Mouse (Mus musculus) MEL (cell line): ENCODE results near the gene Pxn. TPM values are rescaled to one million over a fixed set of nuclear protein-coding genes. Genes with fewer than 3 reads are reported as not detected.

Experiments
- DNase-seq: peaks from one replicate; pipeline ENCODE4 v3.0.0; 2011; ENCODE audit warnings: low read depth, low spot score
- H3K27ac ChIP-seq: 2 replicates; pipeline ENCODE4 v1.5.1; 2012; ENCODE audit warnings: low read depth, mild to moderate bottlenecking, control low read depth, low read length, moderate library complexity; ENCODE audit not compliant: control insufficient read depth
- H3K27me3 ChIP-seq, 2 experiments: fragments of 150-350 bp in 1 of 2; sonication (generic) in 1 of 2; 2 replicates each; pipeline ENCODE4 v1.6.1; 2012; ENCODE audit warnings: low read length in 2 of 2, mild to moderate bottlenecking in 2 of 2, improper control_type of control experiment in 1 of 2, moderate library complexity in 1 of 2; ENCODE audit not compliant: insufficient read depth in 2 of 2, control insufficient read depth in 1 of 2
- H3K36me3 ChIP-seq, 2 experiments: 2 replicates each; pipeline ENCODE4 v1.6.1; 2012 to 2014; ENCODE audit warnings: low read length in 2 of 2, improper control_type of control experiment in 1 of 2, inconsistent platforms in 1 of 2, mild to moderate bottlenecking in 1 of 2; ENCODE audit not compliant: insufficient read depth in 2 of 2, control insufficient read depth in 1 of 2
- H3K4me1 ChIP-seq, 2 experiments: fragments of 150-350 bp in 1 of 2; sonication (generic) in 1 of 2; 2 replicates each; pipeline ENCODE4 v1.6.1; 2012; ENCODE audit warnings: low read length in 2 of 2, improper control_type of control experiment in 1 of 2, mild to moderate bottlenecking in 1 of 2; ENCODE audit not compliant: insufficient read depth in 2 of 2, control insufficient read depth in 1 of 2
- H3K4me3 ChIP-seq, 2 experiments: fragments of 150-350 bp in 1 of 2; sonication (generic) in 1 of 2; 2 replicates each; pipeline ENCODE4 v1.5.1; 2012; ENCODE audit warnings: low read depth in 2 of 2, low read length in 2 of 2, mild to moderate bottlenecking in 2 of 2, moderate library complexity in 2 of 2, control low read depth in 1 of 2, improper control_type of control experiment in 1 of 2; ENCODE audit not compliant: control insufficient read depth in 1 of 2, insufficient read depth in 1 of 2
- H3K79me2 ChIP-seq: 2 replicates; pipeline ENCODE4 v1.6.1; 2012; ENCODE audit warnings: mild to moderate bottlenecking, low read length, moderate library complexity; ENCODE audit not compliant: control insufficient read depth, poor library complexity, insufficient read depth
- H3K9ac ChIP-seq: 2 replicates; pipeline ENCODE4 v1.6.1; 2012; ENCODE audit warnings: low read depth, mild to moderate bottlenecking, control low read depth, low read length, moderate library complexity; ENCODE audit not compliant: control insufficient read depth, poor library complexity, severe bottlenecking
- H3K9me3 ChIP-seq: fragments of 150-350 bp; sonication (generic); replicated peaks from 2 replicates; pipeline ENCODE4 v1.6.1; 2012; ENCODE audit warnings: mild to moderate bottlenecking, low read length, improper control_type of control experiment, moderate library complexity; ENCODE audit not compliant: insufficient read depth
- BHLHE40 ChIP-seq: IDR thresholded peaks from 2 replicates; pipeline ENCODE4 v1.6.1; 2012; ENCODE audit warnings: low read depth, mild to moderate bottlenecking, inconsistent platforms, low read length, improper control_type of control experiment, borderline replicate concordance
- CHD1 ChIP-seq: IDR thresholded peaks from 2 replicates; pipeline ENCODE4 v1.6.1; 2012; ENCODE audit warnings: low read depth, mild to moderate bottlenecking, inconsistent platforms, low read length, improper control_type of control experiment
- CHD2 ChIP-seq: IDR thresholded peaks from 2 replicates; pipeline ENCODE4 v1.6.1; 2011; ENCODE audit warnings: low read length, improper control_type of control experiment
- E2F4 ChIP-seq: IDR thresholded peaks from 2 replicates; pipeline ENCODE4 v1.6.1; 2011; ENCODE audit warnings: low read depth, low read length, improper control_type of control experiment, borderline replicate concordance
- ETS1 ChIP-seq: IDR thresholded peaks from 2 replicates; pipeline ENCODE4 v1.6.1; 2012; ENCODE audit warnings: low read depth, mild to moderate bottlenecking, inconsistent platforms, low read length, improper control_type of control experiment, moderate library complexity
- GATA1 ChIP-seq: IDR thresholded peaks from 2 replicates; pipeline ENCODE4 v1.6.1; 2011; ENCODE audit warnings: low read depth, low read length, improper control_type of control experiment
- KAT2A ChIP-seq: conservative IDR thresholded peaks from 2 replicates; pipeline ENCODE4 v1.6.1; 2012; ENCODE audit warnings: low read depth, low read length, improper control_type of control experiment, inconsistent platforms
- MAZ ChIP-seq: IDR thresholded peaks from 2 replicates; pipeline ENCODE4 v1.6.1; 2012; ENCODE audit warnings: low read depth, mild to moderate bottlenecking, inconsistent platforms, low read length, improper control_type of control experiment
- MYB ChIP-seq: IDR thresholded peaks from 2 replicates; pipeline ENCODE4 v1.6.1; 2011; ENCODE audit warnings: mild to moderate bottlenecking, low read depth, low read length, improper control_type of control experiment
- MYC ChIP-seq: IDR thresholded peaks from 2 replicates; pipeline ENCODE4 v1.6.1; 2011; ENCODE audit warnings: low read depth, mild to moderate bottlenecking, low read length, improper control_type of control experiment, moderate library complexity
- NELFE ChIP-seq: IDR thresholded peaks from 2 replicates; pipeline ENCODE4 v1.6.1; 2011; ENCODE audit warnings: low read depth, low read length, improper control_type of control experiment
- NRF1 ChIP-seq: IDR thresholded peaks from 2 replicates; pipeline ENCODE4 v1.6.1; 2014; ENCODE audit warnings: low read depth, mild to moderate bottlenecking, inconsistent platforms, low read length, improper control_type of control experiment, moderate library complexity; ENCODE audit not compliant: poor library complexity, insufficient read depth, severe bottlenecking
- POLR2A ChIP-seq, 2 experiments: IDR thresholded peaks; 2 replicates each; pipeline ENCODE4 v1.6.1; 2011 to 2012; ENCODE audit warnings: low read length in 2 of 2, mild to moderate bottlenecking in 2 of 2, control low read depth in 1 of 2, improper control_type of control experiment in 1 of 2, low read depth in 1 of 2, moderate library complexity in 1 of 2; ENCODE audit not compliant: control insufficient read depth in 1 of 2, insufficient read depth in 1 of 2, poor library complexity in 1 of 2
- POLR2AphosphoS2 ChIP-seq: IDR thresholded peaks from 2 replicates; pipeline ENCODE4 v1.6.1; 2011; ENCODE audit warnings: low read length, improper control_type of control experiment
- RAD21 ChIP-seq: IDR thresholded peaks from 2 replicates; pipeline ENCODE4 v1.6.1; 2011; ENCODE audit warnings: mild to moderate bottlenecking, low read depth, low read length, improper control_type of control experiment
- SIN3A ChIP-seq: IDR thresholded peaks from 2 replicates; pipeline ENCODE4 v1.6.1; 2012; ENCODE audit warnings: low read length, improper control_type of control experiment, inconsistent platforms
- SMC3 ChIP-seq: IDR thresholded peaks from 2 replicates; pipeline ENCODE4 v1.6.1; 2011; ENCODE audit warnings: low read depth, low read length, improper control_type of control experiment
- TBP ChIP-seq: IDR thresholded peaks from 2 replicates; pipeline ENCODE4 v1.8.0; 2011; ENCODE audit warnings: low read depth, low read length, improper control_type of control experiment
- TCF12 ChIP-seq: IDR thresholded peaks from 2 replicates; pipeline ENCODE4 v1.6.1; 2014; ENCODE audit warnings: low read depth, mild to moderate bottlenecking, inconsistent platforms, low read length, improper control_type of control experiment, moderate library complexity
- UBTF ChIP-seq: IDR thresholded peaks from 2 replicates; pipeline ENCODE4 v1.6.1; 2012; ENCODE audit warnings: low read depth, mild to moderate bottlenecking, inconsistent platforms, low read length, improper control_type of control experiment, moderate library complexity, borderline replicate concordance; ENCODE audit not compliant: insufficient read depth
- USF1 ChIP-seq: IDR thresholded peaks from 2 replicates; pipeline ENCODE4 v1.6.1; 2014; ENCODE audit warnings: low read depth, mild to moderate bottlenecking, inconsistent platforms, low read length, improper control_type of control experiment, moderate library complexity
- USF2 ChIP-seq, 2 experiments: IDR thresholded peaks; 2 replicates each; pipeline ENCODE4 v1.6.1; 2011 to 2012; ENCODE audit warnings: improper control_type of control experiment in 2 of 2, low read length in 2 of 2, borderline replicate concordance in 1 of 2, inconsistent platforms in 1 of 2, low read depth in 1 of 2, mild to moderate bottlenecking in 1 of 2; ENCODE audit not compliant: insufficient read depth in 1 of 2
- ZC3H11A ChIP-seq: IDR thresholded peaks from 2 replicates; pipeline ENCODE4 v1.6.1; 2012; ENCODE audit warnings: low read depth, mild to moderate bottlenecking, inconsistent platforms, low read length, improper control_type of control experiment
- ZMIZ1 ChIP-seq: IDR thresholded peaks from 2 replicates; pipeline ENCODE4 v1.6.1; 2012; ENCODE audit warnings: low read depth, mild to moderate bottlenecking, inconsistent platforms, low read length, improper control_type of control experiment, moderate library complexity
- ZNF384 ChIP-seq: IDR thresholded peaks from 2 replicates; pipeline ENCODE4 v1.6.1; 2012; ENCODE audit warnings: low read depth, mild to moderate bottlenecking, inconsistent platforms, low read length, improper control_type of control experiment
- polyA plus RNA-seq, 2 experiments: library from polyadenylated mRNA; stranded (reverse) in 1 of 2; unstranded in 1 of 2; fragments of >175 nt in 1 of 2; fragments of >200 nt in 1 of 2; gene quantifications; 2 replicates each; pipeline versions ENCODE4 v1.2.1 to v1.2.4; 2012; ENCODE audit warnings: low replicate concordance in 2 of 2, low read depth in 1 of 2; ENCODE audit not compliant: insufficient read length in 2 of 2, insufficient read depth in 1 of 2, missing spikeins in 1 of 2
- total RNA-seq: library from RNA; depleted of rRNA; stranded (reverse); fragments of 300-350 nt; gene quantifications from 2 replicates; pipeline ENCODE4 v1.2.3, GENCODE M21; 2012

Pxn gene
- total and polyA plus RNA-seq, 3 experiments = 15.2 to 167 (median 29.2) TPM

DNA sequence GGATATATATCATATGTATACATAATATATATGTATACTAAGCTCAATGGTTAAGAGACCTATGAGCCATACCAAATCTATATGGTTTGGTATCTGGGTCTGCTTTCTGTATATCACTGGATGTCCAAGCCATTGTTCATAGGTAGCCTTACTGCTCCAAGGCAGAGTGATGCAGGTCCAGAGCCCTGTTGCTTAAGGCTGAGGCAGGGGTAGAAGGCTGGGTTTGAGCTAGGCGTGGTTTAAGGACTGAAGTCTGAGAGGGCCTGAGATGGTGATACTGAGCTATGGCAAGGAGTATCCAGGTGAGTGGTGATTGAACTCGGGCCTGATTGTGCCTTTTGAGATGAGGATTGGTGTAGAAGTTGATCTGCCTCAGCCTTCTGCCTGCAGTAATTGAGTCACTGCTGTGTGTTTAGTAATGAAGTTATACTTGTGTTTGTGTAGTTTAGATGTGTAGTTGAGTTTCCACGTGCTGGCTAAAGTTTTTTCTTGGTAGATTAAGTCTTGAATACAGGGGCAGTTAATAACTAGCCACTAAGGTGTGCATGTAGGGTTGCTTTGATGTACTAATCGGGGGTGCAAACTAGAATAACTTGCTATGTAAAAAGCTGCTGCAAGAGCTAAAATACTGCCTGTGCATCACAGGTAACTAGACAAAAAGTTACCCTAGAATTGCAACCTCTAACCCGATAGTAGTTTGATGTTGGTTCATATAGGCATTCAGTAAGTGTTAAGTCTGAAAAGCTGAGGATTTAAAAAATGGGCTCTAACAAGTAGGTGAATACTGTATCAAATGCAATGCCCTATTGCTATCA lies 57.5 kb downstream of the Pxn start:
- TF ChIP-seq ZMIZ1 (peak; percentile 89), BHLHE40 (0 out of 2 replicates have a peak, but pooled peaks have one; percentile 42), CHD1 (0 out of 2 replicates have a peak, but pooled peaks have one; percentile 61), MYB (peak; percentile 25), NRF1 (no peak), NELFE (peak; percentile 48), ETS1 (no peak), SMC3 (peak; percentile 29), SIN3A (peak; percentile 40), CHD2 (peak; percentile 38; the same call in 1 of the 2 replicates), POLR2AphosphoS2 (peak; percentile 99), TCF12 (no peak), TBP (no peak), MYC (0 out of 2 replicates have a peak, but pooled peaks have one; percentile 12), POLR2A (IDR thresholded peaks at IDR 0.05; ENCODE audit: control insufficient read depth in 1 of 2, insufficient read depth in 1 of 2, low read depth in 1 of 2, low read length in 2 of 2, poor library complexity in 1 of 2) (peak; percentile 56 to 84; a peak in 3 of 4 replicates), UBTF (no peak)
- TF ChIP-seq, all 39 proteins: peak for 11
- Histone ChIP-seq H3K4me1 (peaks cover 0 to 7% of the 10 kb centered on the region in 2 experiments; a peak in 2 of 4 replicates), H3K9me3 (no peaks in the 10 kb centered on the region), H3K27me3 (no peaks in the 10 kb centered on the region), H3K4me3 (no peak overlapping the region), H3K9ac (peak overlapping the region; percentile 21), H3K36me3 (peaks cover 11 to 16% of the 10 kb centered on the region in 2 experiments), H3K27ac (peak overlapping the region; percentile 8; the same call in 1 of the 2 replicates), H3K79me2 (peaks cover 69% of the 10 kb centered on the region)
- peak; percentile 79 for DNase-seq

DNA sequence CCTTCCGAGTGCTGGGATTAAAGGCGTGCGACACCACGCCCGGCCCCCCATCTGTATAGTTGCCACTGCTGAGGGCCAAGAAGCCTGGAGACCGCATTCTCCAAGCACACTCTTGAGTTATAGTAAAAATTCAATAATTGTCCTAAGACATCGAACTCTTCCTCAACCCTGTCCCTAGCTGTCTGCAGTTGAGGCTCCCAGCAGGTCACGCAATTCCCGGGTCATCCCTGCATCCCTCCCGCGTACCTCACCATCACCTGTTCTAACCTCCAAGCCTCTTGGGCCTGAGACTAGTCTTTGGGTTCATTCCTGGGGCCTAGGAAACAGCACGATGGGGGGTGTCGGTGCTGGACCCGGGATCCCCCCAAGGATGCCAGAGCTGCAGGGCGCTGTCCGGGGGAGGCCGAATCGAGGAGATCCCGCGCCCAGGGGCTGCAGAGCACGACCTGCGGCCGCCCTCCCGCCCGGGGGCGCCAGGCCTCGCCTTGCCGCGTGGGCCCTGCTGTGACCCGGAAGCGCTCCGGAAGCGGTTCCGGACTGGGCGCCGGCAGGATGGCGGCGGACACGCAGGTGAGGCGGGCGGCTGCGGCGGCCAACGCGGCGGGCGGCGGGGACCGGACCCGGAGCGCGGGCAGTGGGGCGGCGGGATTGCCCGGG lies 58.4 kb downstream of the Pxn start, which contains the start of gene Gcn1l1:
Gene Gcn1l1 (plus strand): TSS at position 518 of the 657 bp plus-strand sequence.
- no peaks in the 10 kb centered on the region for H3K9me3 ChIP-seq
- peak; percentile 85 for DNase-seq
- H3K27me3 ChIP-seq = no peaks in the 10 kb centered on the region
- H3K9ac ChIP-seq = peak within 1 kb of the TSS; percentile 86
- H3K27ac ChIP-seq = peak within 1 kb of the TSS; percentile 46
- peaks cover 0 to 7% of the 10 kb centered on the region in 2 experiments; a peak in 2 of 4 replicates for H3K4me1 ChIP-seq
- peak within 1 kb of the TSS; percentile 92 to 94 for H3K4me3 ChIP-seq
- H3K36me3 ChIP-seq = peaks cover 11 to 16% of the 10 kb centered on the region in 2 experiments
- peaks cover 71% of the 10 kb centered on the region for H3K79me2 ChIP-seq
- TF ChIP-seq ZNF384 (no peak), CHD2 (no peak), SIN3A (peak; percentile 87), MAZ (peak; percentile 35; the same call in 1 of the 2 replicates), NELFE (peak; percentile 74), E2F4 (no peak), USF1 (no peak; the same call in 1 of the 2 replicates), KAT2A (peak; percentile 77; the same call in 1 of the 2 replicates), TBP (no peak), TCF12 (peak; percentile 56; the same call in 1 of the 2 replicates), GATA1 (no peak), POLR2A (IDR thresholded peaks at IDR 0.05; ENCODE audit: control insufficient read depth in 1 of 2, insufficient read depth in 1 of 2, low read depth in 1 of 2, low read length in 2 of 2, poor library complexity in 1 of 2) (peak; percentile 58 to 65; a peak in 3 of 4 replicates), UBTF (no peak), POLR2AphosphoS2 (peak; percentile 44; the same call in 1 of the 2 replicates), USF2 (IDR thresholded peaks at IDR 0.05; ENCODE audit: borderline replicate concordance in 1 of 2, insufficient read depth in 1 of 2, low read depth in 1 of 2, low read length in 2 of 2) (no peak), NRF1 (0 out of 2 replicates have a peak, but pooled peaks have one; percentile 14), ZC3H11A (no peak), RAD21 (no peak), MYB (no peak), ZMIZ1 (no peak)
